Mouse (Mus musculus): ENCODE data around the gene Pecam1. TPM values are rescaled to one million over a fixed set of nuclear protein-coding genes. Genes with fewer than 3 reads are reported as not detected.

Pecam1 gene
- polyA plus RNA-seq, 1 experiment = 13.6 TPM

- H3K27me3 ChIP-seq (replicated peaks) = no peaks in the 10 kb centered on the region
- no peaks in the 10 kb centered on the region for H3K36me3 ChIP-seq (replicated peaks; ENCODE audit: low read length)
- H3K4me1 ChIP-seq = peaks cover 67% of the 10 kb centered on the region
- TF ChIP-seq FLI1 (IDR thresholded peaks at IDR 0.05; ENCODE audit: low read length) = no peak
- no peak for TF ChIP-seq GATA1 (IDR thresholded peaks at IDR 0.05; ENCODE audit: borderline replicate concordance, low read length)
- no peaks in the 10 kb centered on the region for H3K9me3 ChIP-seq
- H3K4me3 ChIP-seq (replicated peaks) = no peak overlapping the region
These were observed 132.4 kb downstream of the Pecam1 start for GRCm38 (mm10) chr11:106617821-106618580.

GRCm38 (mm10) chr11:106615561-106615960, 134.9 kb downstream of the Pecam1 start:
- TF ChIP-seq GATA1 (IDR thresholded peaks at IDR 0.05; ENCODE audit: borderline replicate concordance, low read length) (no peak), FLI1 (IDR thresholded peaks at IDR 0.05; ENCODE audit: low read length) (no peak)
- H3K4me1 ChIP-seq = peaks cover 53% of the 10 kb centered on the region
- no peaks in the 10 kb centered on the region for H3K27me3 ChIP-seq (replicated peaks)
- no peaks in the 10 kb centered on the region for H3K9me3 ChIP-seq
- no peak overlapping the region for H3K4me3 ChIP-seq (replicated peaks)
- no peaks in the 10 kb centered on the region for H3K36me3 ChIP-seq (replicated peaks; ENCODE audit: low read length)

GRCm38 (mm10) chr11:106614339-106614645, 136.1 kb downstream of the Pecam1 start:
- H3K9me3 ChIP-seq = no peaks in the 10 kb centered on the region
- peak overlapping the region; percentile 79 for H3K4me3 ChIP-seq (replicated peaks)
- no peaks in the 10 kb centered on the region for H3K27me3 ChIP-seq (replicated peaks)
- no peak for TF ChIP-seq GATA1 (IDR thresholded peaks at IDR 0.05; ENCODE audit: borderline replicate concordance, low read length)
- TF ChIP-seq FLI1 (IDR thresholded peaks at IDR 0.05; ENCODE audit: low read length) = no peak
- peaks cover 53% of the 10 kb centered on the region for H3K4me1 ChIP-seq
- peaks cover 2% of the 10 kb centered on the region for H3K36me3 ChIP-seq (replicated peaks; ENCODE audit: low read length)

GRCm38 (mm10) chr11:106613638-106614338, 136.6 kb downstream of the Pecam1 start:
- Histone ChIP-seq H3K27me3 (replicated peaks) (no peaks in the 10 kb centered on the region), H3K36me3 (replicated peaks; ENCODE audit: low read length) (peaks cover 2% of the 10 kb centered on the region), H3K9me3 (no peaks in the 10 kb centered on the region), H3K4me1 (peaks cover 56% of the 10 kb centered on the region), H3K4me3 (replicated peaks) (peak overlapping the region; percentile 93)
- TF ChIP-seq FLI1 (IDR thresholded peaks at IDR 0.05; ENCODE audit: low read length) (no peak), GATA1 (IDR thresholded peaks at IDR 0.05; ENCODE audit: borderline replicate concordance, low read length) (no peak)

GRCm38 (mm10) chr11:106612961-106613637, 137.3 kb downstream of the Pecam1 start, which contains the start of gene Tex2:
Tex2 (minus strand) TSS chr11:106613423.
- Histone ChIP-seq H3K4me1 (peaks cover 61% of the 10 kb centered on the region), H3K36me3 (replicated peaks; ENCODE audit: low read length) (peaks cover 2% of the 10 kb centered on the region), H3K27me3 (replicated peaks) (no peaks in the 10 kb centered on the region), H3K4me3 (replicated peaks) (peak within 1 kb of the TSS; percentile 93), H3K9me3 (no peaks in the 10 kb centered on the region)
- no peak for TF ChIP-seq FLI1 (IDR thresholded peaks at IDR 0.05; ENCODE audit: low read length)
- no peak for TF ChIP-seq GATA1 (IDR thresholded peaks at IDR 0.05; ENCODE audit: borderline replicate concordance, low read length)

GRCm38 (mm10) chr11:106612209-106612960, 138.0 kb downstream of the Pecam1 start:
- no peaks in the 10 kb centered on the region for H3K27me3 ChIP-seq (replicated peaks)
- H3K9me3 ChIP-seq = no peaks in the 10 kb centered on the region
- H3K4me1 ChIP-seq = peaks cover 67% of the 10 kb centered on the region
- peak overlapping the region; percentile 93 for H3K4me3 ChIP-seq (replicated peaks)
- peaks cover 5% of the 10 kb centered on the region for H3K36me3 ChIP-seq (replicated peaks; ENCODE audit: low read length)
- TF ChIP-seq FLI1 (IDR thresholded peaks at IDR 0.05; ENCODE audit: low read length) (no peak), GATA1 (IDR thresholded peaks at IDR 0.05; ENCODE audit: borderline replicate concordance, low read length) (no peak)

GRCm38 (mm10) chr11:106609731-106610130, 140.7 kb downstream of the Pecam1 start:
- 0 out of 2 replicates have a peak, but pooled peaks cover under 1% of the 10 kb centered on the region for H3K9me3 ChIP-seq
- no peak for TF ChIP-seq FLI1 (IDR thresholded peaks at IDR 0.05; ENCODE audit: low read length)
- TF ChIP-seq GATA1 (IDR thresholded peaks at IDR 0.05; ENCODE audit: borderline replicate concordance, low read length) = no peak
- H3K27me3 ChIP-seq (replicated peaks) = no peaks in the 10 kb centered on the region
- peaks cover 77% of the 10 kb centered on the region for H3K4me1 ChIP-seq
- peak overlapping the region; percentile 80 for H3K4me3 ChIP-seq (replicated peaks)
- peaks cover 27% of the 10 kb centered on the region for H3K36me3 ChIP-seq (replicated peaks; ENCODE audit: low read length)

GRCm38 (mm10) chr11:106607316-106607715, 143.1 kb downstream of the Pecam1 start:
- H3K4me3 ChIP-seq (replicated peaks) = no peak overlapping the region
- peaks cover 85% of the 10 kb centered on the region for H3K4me1 ChIP-seq
- H3K9me3 ChIP-seq = 0 out of 2 replicates have a peak, but pooled peaks cover 4% of the 10 kb centered on the region
- peaks cover 48% of the 10 kb centered on the region for H3K36me3 ChIP-seq (replicated peaks; ENCODE audit: low read length)
- TF ChIP-seq GATA1 (IDR thresholded peaks at IDR 0.05; ENCODE audit: borderline replicate concordance, low read length) (no peak), FLI1 (IDR thresholded peaks at IDR 0.05; ENCODE audit: low read length) (no peak)
- no peaks in the 10 kb centered on the region for H3K27me3 ChIP-seq (replicated peaks)

GRCm38 (mm10) chr11:106606042-106606441, 144.4 kb downstream of the Pecam1 start:
- no peaks in the 10 kb centered on the region for H3K27me3 ChIP-seq (replicated peaks)
- H3K4me3 ChIP-seq (replicated peaks) = no peak overlapping the region
- H3K9me3 ChIP-seq = 0 out of 2 replicates have a peak, but pooled peaks cover 4% of the 10 kb centered on the region
- no peak for TF ChIP-seq FLI1 (IDR thresholded peaks at IDR 0.05; ENCODE audit: low read length)
- TF ChIP-seq GATA1 (IDR thresholded peaks at IDR 0.05; ENCODE audit: borderline replicate concordance, low read length) = no peak
- peaks cover 91% of the 10 kb centered on the region for H3K4me1 ChIP-seq
- peaks cover 60% of the 10 kb centered on the region for H3K36me3 ChIP-seq (replicated peaks; ENCODE audit: low read length)

Other genes starting within 250 kb of the Pecam1 start
- gene Tex2, start 137.2 kb downstream of the Pecam1 start, polyA plus RNA-seq (2012; ENCODE audit: insufficient read depth, low replicate concordance) = 7.4 TPM in 1 of 2 replicates, not detected in the other
- 1.2 TPM in 1 of 2 replicates, not detected in the other for gene Milr1, start 598 bp upstream of the Pecam1 start, polyA plus RNA-seq (2012; ENCODE audit: insufficient read depth, low replicate concordance)
- 0.62 TPM in 1 of 2 replicates, not detected in the other for gene Polg2, start 28.9 kb upstream of the Pecam1 start, polyA plus RNA-seq (2012; ENCODE audit: insufficient read depth, low replicate concordance)
- 1,300 and 3,413 TPM in 2 replicates for gene Ddx5, start 38.6 kb upstream of the Pecam1 start, polyA plus RNA-seq (2012; ENCODE audit: insufficient read depth, low replicate concordance)
- 2.0 TPM in 1 of 2 replicates, not detected in the other for gene Cep95, start 38.6 kb upstream of the Pecam1 start, polyA plus RNA-seq (2012; ENCODE audit: insufficient read depth, low replicate concordance)
- gene Smurf2, start 170.1 kb upstream of the Pecam1 start, polyA plus RNA-seq (2012; ENCODE audit: insufficient read depth, low replicate concordance) = 1.0 and 2.7 TPM in 2 replicates
- 20.9 TPM in 1 of 2 replicates, not detected in the other for gene Kpna2, start 248.9 kb upstream of the Pecam1 start, polyA plus RNA-seq (2012; ENCODE audit: insufficient read depth, low replicate concordance)

Data from megakaryocyte, embryonic 14.5 days (primary cell).